Mouse (Mus musculus) heart, embryonic 16.5 days (tissue): ENCODE measurements at regions not wholly inside any gene's neighbourhood (a gene's known extent, or its start where the extent isn't known, plus 50 kb on each side); places are given as distances from the start of the nearest gene placed in this dataset.

Experiments
- ATAC-seq: fragments of 200-750 bp; cut with Nextera tagmentation; replicated peaks from 2 replicates; pipeline ENCODE4 v1.8.0; 2017; ENCODE audit warnings: moderate number of reproducible peaks; ENCODE audit not compliant: insufficient read depth, low FRiP score; ENCODE audit errors: extremely low read depth
- H3K27ac ChIP-seq: fragments of 300-500 bp; sonication (generic); 2 replicates; pipeline ENCODE4 v1.5.1; 2014; ENCODE audit warnings: mild to moderate bottlenecking, low read length, control low read depth, moderate library complexity
- H3K27me3 ChIP-seq: fragments of 300-500 bp; sonication (generic); 2 replicates; pipeline ENCODE4 v1.6.1; 2014; ENCODE audit warnings: low read length, mixed read lengths; ENCODE audit not compliant: control insufficient read depth, insufficient read depth
- H3K36me3 ChIP-seq: fragments of 300-500 bp; sonication (generic); 2 replicates; pipeline ENCODE4 v1.6.1; 2014; ENCODE audit not compliant: control insufficient read depth, insufficient read depth
- H3K4me1 ChIP-seq: fragments of 300-500 bp; sonication (generic); 2 replicates; pipeline ENCODE4 v1.6.1; 2014; ENCODE audit warnings: low read length, mixed read lengths; ENCODE audit not compliant: control insufficient read depth, insufficient read depth
- H3K4me2 ChIP-seq: fragments of 300-500 bp; sonication (generic); 2 replicates; pipeline ENCODE4 v1.6.1; 2014; ENCODE audit warnings: low read depth, mild to moderate bottlenecking, control low read depth, low read length
- H3K4me3 ChIP-seq: fragments of 300-500 bp; sonication (generic); 2 replicates; pipeline ENCODE4 v1.5.1; 2014; ENCODE audit warnings: mild to moderate bottlenecking, control low read depth, low read length
- H3K9ac ChIP-seq: fragments of 300-500 bp; sonication (generic); 2 replicates; pipeline ENCODE4 v1.6.1; 2014; ENCODE audit warnings: low read length, control low read depth
- H3K9me3 ChIP-seq: fragments of 300-500 bp; sonication (generic); replicated peaks from 2 replicates; pipeline ENCODE4 v1.6.1; 2016; ENCODE audit warnings: low read length; ENCODE audit not compliant: control insufficient read depth
- WGBS: fragments of 180-500 bp; shearing (Covaris S2); extraction: QIAGEN DNeasy Blood & Tissue Kit; methylation state at CpG from one replicate; pipeline ENCODE4 v1.1.7; 2014; 5-methylcytosine and 5-hydroxymethylcytosine counted together

DNA sequence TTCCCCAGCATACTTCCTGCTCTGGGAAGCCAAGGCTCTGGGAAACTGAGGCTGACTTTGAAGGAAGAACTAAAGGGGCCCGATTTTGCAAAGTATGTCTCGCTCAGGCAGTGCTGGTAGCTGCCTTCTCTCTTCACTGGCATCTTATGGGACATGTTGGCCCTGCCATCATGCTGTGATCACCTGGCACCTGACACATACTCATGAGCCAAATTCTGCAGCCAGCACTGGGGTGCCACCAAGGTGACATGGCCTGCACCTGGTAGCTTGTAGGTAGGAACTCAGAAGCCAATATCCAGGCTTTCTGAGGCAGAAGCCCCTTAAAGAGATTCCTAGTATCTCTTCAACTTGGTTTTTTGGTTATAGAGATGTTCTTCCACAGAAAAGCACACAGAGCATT is 195.2 kb upstream of the Hs6st1 start:
- Histone ChIP-seq H3K27me3 (no peaks in the 10 kb centered on the region), H3K36me3 (no peaks in the 10 kb centered on the region), H3K9me3 (no peaks in the 10 kb centered on the region), H3K27ac (no peak overlapping the region), H3K4me1 (peaks cover 9% of the 10 kb centered on the region), H3K4me3 (no peak overlapping the region), H3K9ac (no peak overlapping the region), H3K4me2 (no peak overlapping the region)
- whole genome bisulfite sequencing: 83% methylated on average over 2 of the region's 2 CpGs
- no peak for ATAC-seq

DNA sequence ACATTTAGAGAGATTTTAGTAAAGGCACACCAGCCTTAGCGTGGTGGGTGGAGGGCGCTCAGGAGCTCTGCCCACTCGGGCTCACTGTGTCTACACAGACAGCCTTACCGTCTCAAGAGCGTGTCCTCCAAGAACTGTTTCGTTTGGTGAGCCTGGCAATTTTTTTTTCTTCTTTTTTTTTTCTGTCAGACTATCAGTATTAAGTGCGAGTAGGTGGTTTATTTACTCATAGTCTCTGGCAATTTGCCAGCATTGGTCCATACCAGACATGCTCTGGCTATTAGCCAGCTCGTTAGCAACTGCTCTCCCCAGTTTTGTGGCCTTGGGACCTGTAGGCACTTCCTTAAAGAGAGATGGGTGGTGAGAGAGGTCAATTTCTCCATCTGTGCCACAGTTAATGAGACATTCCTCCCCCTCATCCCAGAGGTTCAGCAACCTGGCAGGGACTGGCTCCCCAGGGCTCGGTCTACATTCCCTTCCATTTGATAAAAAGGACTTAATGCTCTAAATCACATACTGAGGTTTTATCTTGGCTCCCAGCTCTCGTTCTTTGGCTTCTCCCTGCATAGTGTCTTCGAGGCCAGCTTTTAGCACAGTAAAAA is 192.9 kb upstream of the Hs6st1 start:
- Histone ChIP-seq H3K36me3 (no peaks in the 10 kb centered on the region), H3K4me1 (peaks cover 20% of the 10 kb centered on the region), H3K4me3 (no peak overlapping the region), H3K27ac (no peak overlapping the region), H3K4me2 (no peak overlapping the region), H3K9me3 (no peaks in the 10 kb centered on the region), H3K27me3 (no peaks in the 10 kb centered on the region), H3K9ac (no peak overlapping the region)
- no peak for ATAC-seq
- WGBS: 43% methylated on average over 11 of the region's 11 CpGs

DNA sequence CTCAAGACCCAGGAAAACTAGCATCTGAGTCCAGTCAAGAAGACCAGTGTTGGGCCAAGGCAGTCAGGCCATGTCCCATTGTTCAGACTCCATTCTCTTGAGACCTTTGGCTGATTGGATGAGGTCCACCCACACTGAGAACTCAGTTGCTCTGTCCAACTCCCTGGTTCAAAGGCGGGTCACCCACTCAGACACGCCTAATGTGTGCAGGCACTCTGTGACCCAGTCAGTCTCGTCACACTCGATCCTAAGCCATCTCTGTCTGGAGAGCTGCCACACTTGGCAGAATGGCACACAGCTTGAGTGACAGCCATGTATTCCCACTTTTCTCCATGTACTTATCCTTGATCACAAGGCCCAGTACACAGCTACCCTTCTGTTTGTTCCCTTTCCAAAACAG is 189.8 kb upstream of the Hs6st1 start:
- ATAC-seq: no peak
- H3K27me3 ChIP-seq: no peaks in the 10 kb centered on the region
- 69% methylated on average over 4 of the region's 4 CpGs for WGBS

DNA sequence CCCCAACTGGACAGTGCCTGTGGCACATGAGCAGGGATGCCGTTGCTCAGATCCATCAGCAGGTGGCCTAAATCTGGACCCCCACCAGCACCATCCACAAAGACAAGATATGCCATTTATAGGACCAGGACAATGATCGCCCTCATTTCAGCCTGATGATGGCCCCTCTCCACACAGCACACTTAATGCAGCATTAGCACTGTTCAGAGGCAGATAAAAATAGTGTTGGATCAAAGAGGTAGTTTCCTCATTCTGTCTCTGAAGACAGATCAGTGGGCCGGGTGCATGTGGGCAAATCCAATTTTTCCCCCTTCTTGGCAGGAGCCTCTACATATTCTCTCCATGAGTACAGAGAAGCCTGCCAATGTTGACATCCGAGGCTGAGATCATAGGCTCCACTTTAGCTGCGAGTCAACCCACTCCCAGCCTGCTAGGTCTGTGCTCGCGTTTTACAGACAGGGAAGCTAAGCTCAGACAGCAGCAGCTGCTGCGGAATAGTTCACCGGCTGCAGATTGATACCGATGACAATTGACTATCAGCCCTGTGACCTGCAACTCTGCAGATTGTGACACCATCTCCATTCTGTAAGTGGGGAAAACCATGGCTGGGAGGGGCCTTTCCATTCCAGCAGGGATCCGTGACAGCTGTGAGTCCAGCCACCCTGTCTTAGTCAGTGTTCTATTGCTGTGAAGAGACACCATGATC is 188.7 kb upstream of the Hs6st1 start:
- H3K4me3 ChIP-seq: peak overlapping the region; percentile 18
- no peaks in the 10 kb centered on the region for H3K36me3 ChIP-seq
- ATAC-seq: peak; percentile 88
- H3K9ac ChIP-seq: peak overlapping the region; percentile 51
- WGBS: 27% methylated on average over 11 of the region's 11 CpGs
- peak overlapping the region; percentile 53 for H3K4me2 ChIP-seq
- no peaks in the 10 kb centered on the region for H3K9me3 ChIP-seq
- no peaks in the 10 kb centered on the region for H3K27me3 ChIP-seq
- peak overlapping the region; percentile 82 for H3K27ac ChIP-seq
- peaks cover 26% of the 10 kb centered on the region for H3K4me1 ChIP-seq

More for the DNA sequence above, 189.8 kb upstream of the Hs6st1 start:
- Histone ChIP-seq H3K9me3 (no peaks in the 10 kb centered on the region), H3K4me2 (no peak overlapping the region), H3K36me3 (no peaks in the 10 kb centered on the region), H3K4me1 (peaks cover 26% of the 10 kb centered on the region), H3K9ac (no peak overlapping the region), H3K4me3 (no peak overlapping the region), H3K27ac (no peak overlapping the region)

DNA sequence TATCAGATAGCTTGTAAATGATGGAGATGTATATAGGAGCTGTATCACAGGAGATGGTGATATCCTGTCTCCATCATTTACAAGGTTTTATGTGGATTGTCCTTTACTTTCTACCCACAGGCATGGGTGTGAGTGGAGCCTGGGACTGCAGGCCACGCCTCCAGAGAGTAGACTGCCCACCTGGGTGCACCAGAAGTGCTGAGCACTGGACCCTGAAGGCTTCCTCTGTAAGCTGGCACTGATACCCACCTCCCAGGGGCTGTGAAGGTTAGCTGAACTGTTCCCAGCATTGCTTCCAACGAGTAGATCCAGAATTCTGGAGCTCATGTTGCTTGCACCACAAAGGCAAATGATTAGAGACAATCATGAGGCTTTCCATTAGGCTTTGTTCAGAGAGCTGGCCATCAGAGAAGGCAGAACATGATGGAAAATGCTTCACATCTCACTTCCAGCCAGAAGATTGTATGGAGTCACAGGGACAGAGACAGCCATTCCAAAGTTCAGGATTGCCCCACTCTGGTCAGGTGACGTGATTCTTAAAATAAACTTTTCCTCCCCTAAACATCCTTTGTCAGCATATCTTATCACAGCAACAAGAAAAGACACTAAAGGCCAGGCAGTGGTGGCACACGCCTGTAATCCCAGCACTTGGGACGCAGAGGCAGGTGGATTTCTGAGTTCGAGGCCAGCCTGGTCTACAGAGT is 187.5 kb upstream of the Hs6st1 start:
- H3K27me3 ChIP-seq: no peaks in the 10 kb centered on the region
- H3K4me2 ChIP-seq: no peak overlapping the region
- no peak overlapping the region for H3K9ac ChIP-seq
- no peaks in the 10 kb centered on the region for H3K9me3 ChIP-seq
- no peaks in the 10 kb centered on the region for H3K36me3 ChIP-seq
- no peak overlapping the region for H3K4me3 ChIP-seq
- ATAC-seq: no peak
- peaks cover 19% of the 10 kb centered on the region for H3K4me1 ChIP-seq
- H3K27ac ChIP-seq: no peak overlapping the region
- 74% methylated on average over 6 of the region's 6 CpGs for WGBS

DNA sequence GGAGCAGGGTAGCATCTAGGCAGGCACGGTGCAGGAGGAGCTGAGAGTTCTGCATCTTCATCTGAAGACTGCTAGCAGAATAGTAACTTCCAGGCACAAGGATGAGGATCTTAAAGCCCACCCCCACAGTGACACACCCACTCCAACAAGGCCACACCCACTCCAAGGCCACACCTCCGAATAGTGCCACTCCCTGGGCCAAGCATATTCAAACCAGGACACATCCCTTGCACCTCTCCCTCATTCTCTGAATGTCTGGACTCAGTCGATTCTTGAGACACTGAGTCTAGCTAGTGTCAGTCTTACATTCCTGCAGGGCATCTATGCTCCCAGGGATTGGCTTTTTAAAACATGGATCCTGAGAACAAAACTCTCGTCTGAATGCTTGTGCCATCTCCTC is 186.7 kb upstream of the Hs6st1 start:
- Histone ChIP-seq H3K4me1 (peaks cover 17% of the 10 kb centered on the region), H3K9me3 (no peaks in the 10 kb centered on the region), H3K36me3 (no peaks in the 10 kb centered on the region), H3K27ac (no peak overlapping the region), H3K4me2 (no peak overlapping the region), H3K4me3 (no peak overlapping the region), H3K9ac (no peak overlapping the region), H3K27me3 (no peaks in the 10 kb centered on the region)
- 79% methylated on average over 4 of the region's 4 CpGs for WGBS
- no peak for ATAC-seq

DNA sequence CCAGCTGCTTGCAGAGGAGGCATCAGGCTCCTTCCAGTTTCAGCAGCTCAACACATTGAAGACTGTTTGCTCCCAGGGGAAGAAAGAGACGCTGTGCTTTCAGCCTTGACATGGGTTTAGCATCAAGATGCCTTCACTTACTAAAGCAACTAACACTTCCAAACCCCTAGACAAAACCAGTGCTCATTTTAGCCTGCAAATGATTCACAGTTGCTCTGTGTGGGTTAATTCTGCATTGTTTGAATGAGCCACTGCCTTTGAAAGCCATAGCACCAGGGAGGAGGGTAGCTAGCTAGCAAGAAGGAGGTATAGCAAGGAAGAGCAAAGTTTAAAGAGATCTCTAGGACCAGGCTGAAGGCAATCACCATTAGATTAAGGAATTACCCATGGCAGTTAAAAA is 186.1 kb upstream of the Hs6st1 start:
- no peaks in the 10 kb centered on the region for H3K36me3 ChIP-seq
- peaks cover 17% of the 10 kb centered on the region for H3K4me1 ChIP-seq
- H3K27ac ChIP-seq: no peak overlapping the region
- no peak overlapping the region for H3K4me2 ChIP-seq
- no peak for ATAC-seq
- no peaks in the 10 kb centered on the region for H3K9me3 ChIP-seq
- no peaks in the 10 kb centered on the region for H3K27me3 ChIP-seq
- no peak overlapping the region for H3K4me3 ChIP-seq
- H3K9ac ChIP-seq: no peak overlapping the region
- 76% methylated on average over 1 of the region's 1 CpGs for WGBS

DNA sequence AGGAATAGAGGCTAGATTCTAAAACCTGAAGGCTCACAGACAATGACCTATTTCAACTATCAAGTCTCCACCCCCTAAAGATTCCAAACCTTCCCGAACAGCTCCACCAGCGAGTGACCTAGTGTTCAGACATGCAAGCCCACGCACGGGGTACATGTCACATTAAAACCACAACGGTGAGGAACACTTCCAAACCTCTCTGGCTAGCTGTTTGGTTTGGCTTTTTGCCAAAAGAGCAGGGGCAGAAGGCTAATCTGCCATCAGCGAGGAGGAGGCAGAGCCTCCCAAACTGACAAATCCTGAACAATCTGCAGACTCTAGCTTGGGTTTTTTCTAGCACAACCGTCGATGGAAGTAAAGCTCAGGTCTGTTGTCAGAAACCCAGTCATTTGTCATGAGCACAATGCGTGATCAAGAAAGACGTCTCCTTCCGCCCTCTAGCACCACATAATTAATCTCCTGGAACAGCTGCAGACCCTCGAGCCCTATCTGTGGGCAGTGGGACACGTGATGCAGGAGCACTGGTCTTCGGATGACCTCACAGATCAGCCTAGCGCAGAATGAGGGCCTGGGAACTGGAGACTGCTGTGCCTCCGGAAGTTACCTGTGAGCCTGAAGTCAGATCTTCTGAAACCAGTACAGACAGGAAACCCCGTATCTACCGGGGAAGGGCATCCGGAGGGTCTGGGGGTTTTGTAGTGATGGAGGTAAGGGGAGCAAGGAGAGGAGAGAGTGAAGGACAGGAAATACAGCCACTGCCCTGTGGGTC is 178.3 kb upstream of the Hs6st1 start:
- no peak for ATAC-seq
- H3K27me3 ChIP-seq: no peaks in the 10 kb centered on the region
- no peak overlapping the region for H3K27ac ChIP-seq

More for the DNA sequence above, 178.3 kb upstream of the Hs6st1 start:
- H3K4me1 ChIP-seq: no peaks in the 10 kb centered on the region
- H3K4me2 ChIP-seq: no peak overlapping the region
- 50% methylated on average over 19 of the region's 19 CpGs for WGBS
- no peak overlapping the region for H3K9ac ChIP-seq
- no peak overlapping the region for H3K4me3 ChIP-seq
- no peaks in the 10 kb centered on the region for H3K36me3 ChIP-seq
- peaks cover 8% of the 10 kb centered on the region for H3K9me3 ChIP-seq
